ENCODE assay signal across 8 mouse cellular contexts in genomic region chr10:128008207-128008889, GRCm38 (mm10). TPM values are rescaled to one million over a fixed set of nuclear protein-coding genes. Genes with fewer than 3 reads are reported as not detected.
A peak's percentile ranks its signal among the peaks of the same experiment; 100 is the strongest.
DNase-seq lines count a peak whose midpoint lies in the region; ATAC-seq and TF ChIP-seq lines count a peak whose summit lies in the region.

No protein-coding gene starts in this region.

- 0 out of 2 replicates have a peak, but pooled peaks have one; percentile 48 for ATAC-seq in embryonic facial prominence, embryonic 13.5 days (ENCODE audit: insufficient number of reproducible peaks, insufficient read depth, low FRiP score, low TSS enrichment, low read depth)
- peak; percentile 76; the same call in 1 of the 2 replicates for ATAC-seq in kidney, embryonic 15.5 days (replicated peaks; ENCODE audit: low FRiP score)
- ATAC-seq in limb, embryonic 14.5 days (ENCODE audit: low FRiP score, low read depth): peak; percentile 60; the same call in 1 of the 2 replicates
- ATAC-seq in monocyte, adult 5-6 weeks (replicated peaks; ENCODE audit: insufficient number of reproducible peaks, low FRiP score, low TSS enrichment, poor library complexity, severe bottlenecking): peak; percentile 68

- no peaks in the 10 kb centered on the region for H3K4me1 ChIP-seq in embryonic facial prominence, embryonic 13.5 days
- H3K4me1 ChIP-seq in kidney, embryonic 15.5 days: no peaks in the 10 kb centered on the region
- H3K4me1 ChIP-seq in limb, embryonic 14.5 days (ENCODE audit: control insufficient read depth, insufficient read depth, low read length): no peaks in the 10 kb centered on the region

- peak; percentile 85 for DNase-seq in 416B (ENCODE audit: low read depth)
- peak; percentile 86 for DNase-seq in adrenal gland, postnatal 10 days
- peak; percentile 33 to 71 for DNase-seq in heart, adult 9 months (ENCODE audit: low spot score in 2 of 2)
- DNase-seq in limb, embryonic 14.5 days (ENCODE audit: low spot score): peak; percentile 91
- peak; percentile 61 to 84 for DNase-seq in spleen, postnatal 4 days (ENCODE audit: low spot score in 2 of 2)

- no peak overlapping the region for H3K9ac ChIP-seq in embryonic facial prominence, embryonic 13.5 days
- H3K9ac ChIP-seq in kidney, embryonic 15.5 days: no peak overlapping the region
- no peak overlapping the region for H3K9ac ChIP-seq in limb, embryonic 14.5 days (ENCODE audit: low read depth, low read length, severe bottlenecking)

- H3K4me3 ChIP-seq in embryonic facial prominence, embryonic 13.5 days: no peak overlapping the region
- no peak overlapping the region for H3K4me3 ChIP-seq in kidney, embryonic 15.5 days (replicated peaks)
- H3K4me3 ChIP-seq in limb, embryonic 14.5 days (replicated peaks; ENCODE audit: low read length): no peak overlapping the region

- 7% methylated on average over 4 of the region's 4 CpGs for WGBS in embryonic facial prominence, embryonic 13.5 days
- 10% methylated on average over 4 of the region's 4 CpGs for WGBS in kidney, embryonic 15.5 days
- 14% methylated on average over 4 of the region's 4 CpGs for WGBS in limb, embryonic 14.5 days

- no peak overlapping the region for H3K27ac ChIP-seq in embryonic facial prominence, embryonic 13.5 days
- H3K27ac ChIP-seq in kidney, embryonic 15.5 days: no peak overlapping the region
- H3K27ac ChIP-seq in limb, embryonic 14.5 days (replicated peaks; ENCODE audit: low read depth, low read length): no peak overlapping the region

- no peaks in the 10 kb centered on the region for H3K9me3 ChIP-seq in embryonic facial prominence, embryonic 13.5 days
- H3K9me3 ChIP-seq in kidney, embryonic 15.5 days (replicated peaks): no peaks in the 10 kb centered on the region
- no peaks in the 10 kb centered on the region for H3K9me3 ChIP-seq in limb, embryonic 14.5 days (ENCODE audit: control insufficient read depth, low read length)

- no peak overlapping the region for H3K4me2 ChIP-seq in embryonic facial prominence, embryonic 13.5 days
- no peak overlapping the region for H3K4me2 ChIP-seq in kidney, embryonic 15.5 days
- H3K4me2 ChIP-seq in limb, embryonic 14.5 days (replicated peaks; ENCODE audit: low read depth, low read length, severe bottlenecking): no peak overlapping the region

- TF ChIP-seq POLR2A in limb, embryonic 14.5 days (IDR thresholded peaks at IDR 0.05; ENCODE audit: borderline replicate concordance, extremely low read depth, insufficient read depth, insufficient read length): no peak

- H3K36me3 ChIP-seq in embryonic facial prominence, embryonic 13.5 days: no peaks in the 10 kb centered on the region
- H3K36me3 ChIP-seq in kidney, embryonic 15.5 days: no peaks in the 10 kb centered on the region
- no peaks in the 10 kb centered on the region for H3K36me3 ChIP-seq in limb, embryonic 14.5 days (ENCODE audit: control insufficient read depth, insufficient read depth, low read length)

- H3K27me3 ChIP-seq in embryonic facial prominence, embryonic 13.5 days: no peaks in the 10 kb centered on the region
- no peaks in the 10 kb centered on the region for H3K27me3 ChIP-seq in kidney, embryonic 15.5 days
- H3K27me3 ChIP-seq in limb, embryonic 14.5 days (ENCODE audit: control insufficient read depth, insufficient read depth, low read length): no peaks in the 10 kb centered on the region

RNA-seq across cellular contexts. Expression of gene Hsd17b6, which starts 0.9 kb away (rescaled TPM):
- total RNA-seq in adrenal gland, postnatal 10 days (2021): 10 to 100 TPM in 1 of 2 experiments, 1 to 10 TPM in 1; 9.5 to 23.7 TPM
- not detected in 2 replicates for polyA plus RNA-seq in embryonic facial prominence, embryonic 13.5 days (2015; fragmentation: Nextera tagmentation; extraction: Ambion mirVana)
- not detected in 2 replicates for polyA plus RNA-seq in kidney, embryonic 15.5 days (2015; fragmentation: Nextera tagmentation; extraction: Ambion mirVana)
- not detected in 2 replicates for polyA plus RNA-seq in limb, embryonic 14.5 days (2012; rRNA removed)
- polyA plus RNA-seq in limb, embryonic 14.5 days (2014; fragmentation: Nextera tagmentation; extraction: Ambion mirVana): not detected in 2 replicates
- total RNA-seq in monocyte, adult 5-6 weeks (2017): not detected in 3 replicates

RNA-seq across cellular contexts. Expression of gene Prim1, which starts 6.6 kb away (rescaled TPM):
- total RNA-seq in adrenal gland, postnatal 10 days (2021): 10 to 100 TPM; 11.2 to 16.4 TPM
- 92.1 and 92.2 TPM in 2 replicates for polyA plus RNA-seq in embryonic facial prominence, embryonic 13.5 days (2015; fragmentation: Nextera tagmentation; extraction: Ambion mirVana)
- polyA plus RNA-seq in kidney, embryonic 15.5 days (2015; fragmentation: Nextera tagmentation; extraction: Ambion mirVana): 84.9 and 92.8 TPM in 2 replicates
- polyA plus RNA-seq in limb, embryonic 14.5 days (2012; rRNA removed): 47.6 and 59.5 TPM in 2 replicates
- 73.9 and 76.5 TPM in 2 replicates for polyA plus RNA-seq in limb, embryonic 14.5 days (2014; fragmentation: Nextera tagmentation; extraction: Ambion mirVana)
- total RNA-seq in monocyte, adult 5-6 weeks (2017): 8.2 to 17.1 TPM (median 11.8 TPM) in 3 replicates

RNA-seq across cellular contexts. Expression of gene Naca, which starts 27.0 kb away (rescaled TPM):
- 100 to 1,000 TPM; 694 to 716 TPM for total RNA-seq in adrenal gland, postnatal 10 days (2021)
- 789 and 900 TPM in 2 replicates for polyA plus RNA-seq in embryonic facial prominence, embryonic 13.5 days (2015; fragmentation: Nextera tagmentation; extraction: Ambion mirVana)
- polyA plus RNA-seq in kidney, embryonic 15.5 days (2015; fragmentation: Nextera tagmentation; extraction: Ambion mirVana): 838 and 886 TPM in 2 replicates
- 362 and 554 TPM in 2 replicates for polyA plus RNA-seq in limb, embryonic 14.5 days (2012; rRNA removed)
- polyA plus RNA-seq in limb, embryonic 14.5 days (2014; fragmentation: Nextera tagmentation; extraction: Ambion mirVana): 844 and 893 TPM in 2 replicates
- 950 to 1,122 TPM (median 1,063 TPM) in 3 replicates for total RNA-seq in monocyte, adult 5-6 weeks (2017)

RNA-seq across cellular contexts. Expression of gene Ptges3, which starts 50.4 kb away (rescaled TPM):
- total RNA-seq in adrenal gland, postnatal 10 days (2021): 100 to 1,000 TPM; 138 to 142 TPM
- polyA plus RNA-seq in embryonic facial prominence, embryonic 13.5 days (2015; fragmentation: Nextera tagmentation; extraction: Ambion mirVana): 537 and 556 TPM in 2 replicates
- 493 and 571 TPM in 2 replicates for polyA plus RNA-seq in kidney, embryonic 15.5 days (2015; fragmentation: Nextera tagmentation; extraction: Ambion mirVana)
- 78.0 and 93.0 TPM in 2 replicates for polyA plus RNA-seq in limb, embryonic 14.5 days (2012; rRNA removed)
- polyA plus RNA-seq in limb, embryonic 14.5 days (2014; fragmentation: Nextera tagmentation; extraction: Ambion mirVana): 450 and 461 TPM in 2 replicates
- 122 to 160 TPM (median 144 TPM) in 3 replicates for total RNA-seq in monocyte, adult 5-6 weeks (2017)
